Mouse (Mus musculus): ENCODE data around the gene Rita1. TPM values are rescaled to one million over a fixed set of nuclear protein-coding genes. Genes with fewer than 3 reads are reported as not detected.
A peak's percentile ranks its signal among the peaks of the same experiment; 100 is the strongest.

Rita1 gene
- total RNA-seq, 4 experiments from 2014 or later = 4.9 to 8.3 (median 6.4) TPM

GRCm38 (mm10) chr5:120627515-120628300 lies 15.3 kb upstream of the Rita1 start:
- DNase-seq (ENCODE audit: low spot score in 2 of 2) = no peak

- DNase-seq (ENCODE audit: low spot score in 2 of 2) = no peak
Measured at GRCm38 (mm10) chr5:120626399-120626798, 14.0 kb upstream of the Rita1 start.

- DNase-seq (ENCODE audit: low spot score in 2 of 2) = no peak
Measured at GRCm38 (mm10) chr5:120624427-120624826, 12.0 kb upstream of the Rita1 start.

GRCm38 (mm10) chr5:120622198-120622851 lies 9.9 kb upstream of the Rita1 start:
- DNase-seq (ENCODE audit: low spot score in 2 of 2) = no peak

- no peak for DNase-seq (ENCODE audit: low spot score in 2 of 2)
Measured at GRCm38 (mm10) chr5:120621846-120622197, 9.4 kb upstream of the Rita1 start.

GRCm38 (mm10) chr5:120621078-120621765 lies 8.8 kb upstream of the Rita1 start:
- DNase-seq (ENCODE audit: low spot score in 2 of 2) = no peak

GRCm38 (mm10) chr5:120620375-120621077 lies 8.1 kb upstream of the Rita1 start:
- DNase-seq (ENCODE audit: low spot score in 2 of 2) = peak; percentile 40 to 49

- no peak for DNase-seq (ENCODE audit: low spot score in 2 of 2)
Measured at GRCm38 (mm10) chr5:120619201-120619600, 6.8 kb upstream of the Rita1 start.

- DNase-seq (ENCODE audit: low spot score in 2 of 2) = no peak
Measured at GRCm38 (mm10) chr5:120618778-120619177, 6.4 kb upstream of the Rita1 start.

GRCm38 (mm10) chr5:120615903-120616302 lies 3.5 kb upstream of the Rita1 start:
- DNase-seq (ENCODE audit: low spot score in 2 of 2) = no peak

- peak; percentile 100 for DNase-seq (ENCODE audit: low spot score in 2 of 2)
Measured at GRCm38 (mm10) chr5:120612822-120613604, 624 bp upstream of the Rita1 start.

- DNase-seq (ENCODE audit: low spot score in 2 of 2) = no peak
Measured at GRCm38 (mm10) chr5:120611416-120611815, 973 bp downstream of the Rita1 start.

GRCm38 (mm10) chr5:120610906-120611305 lies 1.5 kb downstream of the Rita1 start:
- DNase-seq (ENCODE audit: low spot score in 2 of 2) = no peak

- DNase-seq (ENCODE audit: low spot score in 2 of 2) = no peak
Measured at GRCm38 (mm10) chr5:120609246-120609775, 3.1 kb downstream of the Rita1 start.

- DNase-seq (ENCODE audit: low spot score in 2 of 2) = no peak
Measured at GRCm38 (mm10) chr5:120607335-120607734, 5.1 kb downstream of the Rita1 start.

GRCm38 (mm10) chr5:120606590-120607200 lies 5.7 kb downstream of the Rita1 start:
- DNase-seq (ENCODE audit: low spot score in 2 of 2) = no peak

- peak; percentile 74 to 76 for DNase-seq (ENCODE audit: low spot score in 2 of 2)
Measured at GRCm38 (mm10) chr5:120605688-120606087, 6.7 kb downstream of the Rita1 start.

- no peak for DNase-seq (ENCODE audit: low spot score in 2 of 2)
Measured at GRCm38 (mm10) chr5:120605241-120605661, 7.1 kb downstream of the Rita1 start.

- peak; percentile 49 to 65 for DNase-seq (ENCODE audit: low spot score in 2 of 2)
Measured at GRCm38 (mm10) chr5:120604839-120605238, 7.5 kb downstream of the Rita1 start.

GRCm38 (mm10) chr5:120603515-120603914 lies 8.9 kb downstream of the Rita1 start:
- DNase-seq (ENCODE audit: low spot score in 2 of 2) = no peak
